Mouse (Mus musculus): ENCODE measurements at regions not wholly inside any gene's neighbourhood (a gene's known extent, or its start where the extent isn't known, plus 50 kb on each side); places are given as distances from the start of the nearest gene placed in this dataset.

DNA sequence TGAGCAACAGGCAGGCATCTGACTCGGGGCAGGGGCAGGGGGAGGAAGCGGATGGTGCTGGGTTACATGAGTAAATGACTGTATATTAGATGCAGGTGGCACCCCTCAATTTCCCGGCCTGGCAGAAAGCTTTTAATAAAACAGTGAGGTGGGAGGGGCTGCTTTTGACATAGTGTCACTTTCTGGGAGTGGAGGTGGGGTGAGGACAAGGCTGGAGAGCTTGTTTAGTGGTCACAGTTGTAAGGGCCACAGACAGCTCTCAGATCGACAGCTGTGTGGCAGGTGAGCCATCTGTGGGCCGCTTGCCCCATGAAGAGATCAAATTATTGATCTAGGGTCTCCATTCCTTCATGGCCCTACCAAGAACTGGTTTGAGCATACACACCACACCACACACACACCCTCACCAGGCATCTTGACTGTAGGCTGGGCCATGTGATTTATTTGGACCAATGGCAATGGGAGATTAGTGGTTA, 431.9 kb downstream of the Ccdc171 start:
- Histone ChIP-seq H3K27ac (replicated peaks; ENCODE audit: insufficient read depth, low read depth, low read length) (no peak overlapping the region), H3K27me3 (ENCODE audit: control insufficient read depth, insufficient read depth, low read length) (no peaks in the 10 kb centered on the region), H3K4me1 (ENCODE audit: control insufficient read depth, insufficient read depth, low read length) (no peaks in the 10 kb centered on the region), H3K4me3 (ENCODE audit: insufficient read depth, low read depth, low read length) (no peak overlapping the region), H3K9ac (ENCODE audit: low read depth, low read length) (no peak overlapping the region), H3K36me3 (ENCODE audit: control insufficient read depth, insufficient read depth, low read length) (no peaks in the 10 kb centered on the region), H3K79me2 (ENCODE audit: control insufficient read depth, insufficient read depth, low read length) (no peaks in the 10 kb centered on the region)
- 86% methylated on average over 5 of the region's 5 CpGs for WGBS
- TF ChIP-seq POLR2A (IDR thresholded peaks at IDR 0.05; ENCODE audit: extremely low read depth, insufficient read depth, low read length) (no peak), CTCF (IDR thresholded peaks at IDR 0.05; ENCODE audit: low read depth, low read length) (no peak)
- no peak for DNase-seq (ENCODE audit: extremely low read depth, low read depth, low spot score)

- TF ChIP-seq POLR2A (IDR thresholded peaks at IDR 0.05; ENCODE audit: extremely low read depth, insufficient read depth, low read length) (no peak), CTCF (IDR thresholded peaks at IDR 0.05; ENCODE audit: low read depth, low read length) (no peak)
- Histone ChIP-seq H3K27me3 (ENCODE audit: control insufficient read depth, insufficient read depth, low read length) (no peaks in the 10 kb centered on the region), H3K9ac (ENCODE audit: low read depth, low read length) (no peak overlapping the region), H3K4me1 (ENCODE audit: control insufficient read depth, insufficient read depth, low read length) (no peaks in the 10 kb centered on the region), H3K4me3 (ENCODE audit: insufficient read depth, low read depth, low read length) (no peak overlapping the region), H3K27ac (replicated peaks; ENCODE audit: insufficient read depth, low read depth, low read length) (no peak overlapping the region), H3K79me2 (ENCODE audit: control insufficient read depth, insufficient read depth, low read length) (no peaks in the 10 kb centered on the region), H3K36me3 (ENCODE audit: control insufficient read depth, insufficient read depth, low read length) (no peaks in the 10 kb centered on the region)
- DNase-seq (ENCODE audit: extremely low read depth, low read depth, low spot score) = no peak
- WGBS = 84% methylated on average over 1 of the region's 1 CpGs
Observed at GRCm38 (mm10) chr4:83966898-83967297, 441.6 kb downstream of the Ccdc171 start.

GRCm38 (mm10) chr4:83973162-83973561, 447.8 kb downstream of the Ccdc171 start:
- Histone ChIP-seq H3K9ac (ENCODE audit: low read depth, low read length) (no peak overlapping the region), H3K27me3 (ENCODE audit: control insufficient read depth, insufficient read depth, low read length) (no peaks in the 10 kb centered on the region), H3K4me3 (ENCODE audit: insufficient read depth, low read depth, low read length) (no peak overlapping the region), H3K27ac (replicated peaks; ENCODE audit: insufficient read depth, low read depth, low read length) (no peak overlapping the region), H3K79me2 (ENCODE audit: control insufficient read depth, insufficient read depth, low read length) (no peaks in the 10 kb centered on the region), H3K36me3 (ENCODE audit: control insufficient read depth, insufficient read depth, low read length) (no peaks in the 10 kb centered on the region), H3K4me1 (ENCODE audit: control insufficient read depth, insufficient read depth, low read length) (no peaks in the 10 kb centered on the region)
- 86% methylated on average over 4 of the region's 4 CpGs for WGBS
- DNase-seq (ENCODE audit: extremely low read depth, low read depth, low spot score) = no peak
- TF ChIP-seq CTCF (IDR thresholded peaks at IDR 0.05; ENCODE audit: low read depth, low read length) = no peak
- TF ChIP-seq POLR2A (IDR thresholded peaks at IDR 0.05; ENCODE audit: extremely low read depth, insufficient read depth, low read length) = no peak

DNA sequence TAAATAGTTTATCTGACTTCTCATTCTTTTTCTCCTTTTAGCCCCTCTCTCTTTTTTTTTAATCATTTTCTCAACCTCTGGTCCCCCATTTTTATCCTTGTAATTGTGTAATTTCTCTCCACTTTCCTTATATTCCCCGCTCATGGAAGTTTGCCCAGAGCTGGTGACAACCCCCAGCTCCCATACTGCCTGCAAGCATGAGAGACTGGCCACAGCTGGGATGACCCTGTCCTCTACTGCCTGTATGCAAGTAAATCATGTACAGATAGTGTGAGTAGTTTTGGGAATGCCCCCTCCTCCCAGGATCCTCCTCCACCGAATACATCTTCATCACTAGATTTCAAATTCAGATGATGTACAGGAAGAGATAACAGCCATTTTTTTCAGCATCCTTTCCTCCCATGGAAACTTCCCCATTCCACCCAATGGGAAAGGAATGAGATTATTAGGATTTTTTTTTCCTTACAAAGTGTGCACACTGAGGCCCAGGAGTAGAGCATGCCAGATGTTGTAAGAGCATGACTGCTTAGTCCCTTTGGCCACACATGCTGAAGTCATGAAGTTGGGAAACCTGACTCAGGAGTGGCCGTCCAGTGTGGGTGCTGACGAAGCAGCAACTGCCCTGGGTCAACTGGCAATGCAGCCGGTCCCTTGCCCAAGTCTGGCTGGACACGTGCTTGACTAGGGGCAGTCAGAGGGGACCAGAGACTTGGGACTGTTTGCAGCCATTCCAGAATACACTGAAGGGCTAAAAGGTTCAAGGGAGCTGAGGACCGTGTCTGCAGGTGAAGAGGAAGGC, 449.1 kb downstream of the Ccdc171 start:
- Histone ChIP-seq H3K27ac (replicated peaks; ENCODE audit: insufficient read depth, low read depth, low read length) (no peak overlapping the region), H3K79me2 (ENCODE audit: control insufficient read depth, insufficient read depth, low read length) (no peaks in the 10 kb centered on the region), H3K4me3 (ENCODE audit: insufficient read depth, low read depth, low read length) (no peak overlapping the region), H3K4me1 (ENCODE audit: control insufficient read depth, insufficient read depth, low read length) (no peaks in the 10 kb centered on the region), H3K9ac (ENCODE audit: low read depth, low read length) (no peak overlapping the region), H3K27me3 (ENCODE audit: control insufficient read depth, insufficient read depth, low read length) (no peaks in the 10 kb centered on the region), H3K36me3 (ENCODE audit: control insufficient read depth, insufficient read depth, low read length) (no peaks in the 10 kb centered on the region)
- no peak for DNase-seq (ENCODE audit: extremely low read depth, low read depth, low spot score)
- TF ChIP-seq POLR2A (IDR thresholded peaks at IDR 0.05; ENCODE audit: extremely low read depth, insufficient read depth, low read length) (no peak), CTCF (IDR thresholded peaks at IDR 0.05; ENCODE audit: low read depth, low read length) (no peak)
- 70% methylated on average over 7 of the region's 7 CpGs for WGBS

DNA sequence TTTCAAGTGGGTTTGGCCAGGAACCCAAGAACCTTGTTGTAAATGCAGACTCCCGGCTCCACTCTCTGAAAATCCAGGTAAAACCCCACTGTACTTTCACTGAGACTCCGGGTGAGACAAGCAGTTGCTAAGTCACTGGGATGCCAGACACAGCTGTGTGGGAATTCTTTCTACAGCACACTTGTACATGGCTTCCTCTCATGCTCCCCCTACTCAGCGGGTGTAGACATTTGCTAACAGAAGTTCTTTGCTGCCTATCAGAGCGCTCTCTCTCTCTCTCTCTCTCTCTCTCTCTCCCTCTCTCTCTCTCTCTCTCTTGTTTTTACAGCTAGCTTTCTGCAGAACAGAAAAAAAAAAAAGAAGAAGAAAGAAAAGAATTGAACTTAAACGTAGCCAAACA, 450.2 kb downstream of the Ccdc171 start:
- no peaks in the 10 kb centered on the region for H3K79me2 ChIP-seq (ENCODE audit: control insufficient read depth, insufficient read depth, low read length)
- H3K27me3 ChIP-seq (ENCODE audit: control insufficient read depth, insufficient read depth, low read length) = no peaks in the 10 kb centered on the region
- WGBS = 82% methylated on average over 5 of the region's 5 CpGs
- H3K36me3 ChIP-seq (ENCODE audit: control insufficient read depth, insufficient read depth, low read length) = no peaks in the 10 kb centered on the region
- H3K27ac ChIP-seq (replicated peaks; ENCODE audit: insufficient read depth, low read depth, low read length) = no peak overlapping the region
- DNase-seq (ENCODE audit: extremely low read depth, low read depth, low spot score) = no peak
- no peaks in the 10 kb centered on the region for H3K4me1 ChIP-seq (ENCODE audit: control insufficient read depth, insufficient read depth, low read length)
- TF ChIP-seq CTCF (IDR thresholded peaks at IDR 0.05; ENCODE audit: low read depth, low read length) = no peak
- TF ChIP-seq POLR2A (IDR thresholded peaks at IDR 0.05; ENCODE audit: extremely low read depth, insufficient read depth, low read length) = no peak
- no peak overlapping the region for H3K9ac ChIP-seq (ENCODE audit: low read depth, low read length)
- no peak overlapping the region for H3K4me3 ChIP-seq (ENCODE audit: insufficient read depth, low read depth, low read length)

GRCm38 (mm10) chr4:83976067-83976466, 450.7 kb downstream of the Ccdc171 start:
- Histone ChIP-seq H3K4me1 (ENCODE audit: control insufficient read depth, insufficient read depth, low read length) (no peaks in the 10 kb centered on the region), H3K79me2 (ENCODE audit: control insufficient read depth, insufficient read depth, low read length) (no peaks in the 10 kb centered on the region), H3K9ac (ENCODE audit: low read depth, low read length) (no peak overlapping the region), H3K36me3 (ENCODE audit: control insufficient read depth, insufficient read depth, low read length) (no peaks in the 10 kb centered on the region), H3K4me3 (ENCODE audit: insufficient read depth, low read depth, low read length) (no peak overlapping the region), H3K27ac (replicated peaks; ENCODE audit: insufficient read depth, low read depth, low read length) (no peak overlapping the region), H3K27me3 (ENCODE audit: control insufficient read depth, insufficient read depth, low read length) (no peaks in the 10 kb centered on the region)
- TF ChIP-seq CTCF (IDR thresholded peaks at IDR 0.05; ENCODE audit: low read depth, low read length) (no peak), POLR2A (IDR thresholded peaks at IDR 0.05; ENCODE audit: extremely low read depth, insufficient read depth, low read length) (no peak)
- DNase-seq (ENCODE audit: extremely low read depth, low read depth, low spot score) = no peak
- 77% methylated on average over 12 of the region's 12 CpGs for WGBS

Measured in liver, adult 2 months (tissue).